Mouse (Mus musculus): ENCODE results near the gene Fbxo30.

- TF ChIP-seq HCFC1 (IDR thresholded peaks at IDR 0.05; ENCODE audit: borderline replicate concordance, insufficient read depth, low read length) = no peak
- TF ChIP-seq CHD2 (IDR thresholded peaks at IDR 0.05; ENCODE audit: low read depth, low read length) = no peak
- no peak for TF ChIP-seq ZNF384 (IDR thresholded peaks at IDR 0.05; ENCODE audit: low read depth, low read length)
Observed at GRCm38 (mm10) chr10:11260119-11260518, 21.0 kb upstream of the Fbxo30 start.
